Mouse (Mus musculus) midbrain, embryonic 14.5 days (tissue): ENCODE results near the gene Xpo6. TPM values are rescaled to one million over a fixed set of nuclear protein-coding genes. Genes with fewer than 3 reads are reported as not detected.
A peak's percentile ranks its signal among the peaks of the same experiment; 100 is the strongest.

Experiments
- ATAC-seq: fragments of 200-750 bp; cut with Nextera tagmentation; 2 replicates; pipeline ENCODE4 v1.8.0; 2017; ENCODE audit warnings: moderate number of reproducible peaks, moderate library complexity; ENCODE audit not compliant: low FRiP score, low TSS enrichment
- DNase-seq: peaks from one replicate; pipeline ENCODE4 v3.0.0-alpha.2; 2015
- H3K27ac ChIP-seq: fragments of 300-500 bp; sonication (generic); replicated peaks from 2 replicates; pipeline ENCODE4 v1.5.1; 2014; ENCODE audit warnings: mild to moderate bottlenecking, low read depth, low read length, moderate library complexity
- H3K27me3 ChIP-seq: fragments of 300-500 bp; sonication (generic); 2 replicates; pipeline ENCODE4 v1.6.1; 2014; ENCODE audit warnings: low read length, control low read depth, mixed read lengths; ENCODE audit not compliant: control insufficient read depth, insufficient read depth
- H3K36me3 ChIP-seq: fragments of 300-500 bp; sonication (generic); 2 replicates; pipeline ENCODE4 v1.6.1; 2014; ENCODE audit warnings: low read length, control low read depth; ENCODE audit not compliant: control insufficient read depth, insufficient read depth
- H3K4me1 ChIP-seq: fragments of 300-500 bp; sonication (generic); 2 replicates; pipeline ENCODE4 v1.6.1; 2014; ENCODE audit warnings: mild to moderate bottlenecking, antibody characterized with exemption, low read length, control low read depth; ENCODE audit not compliant: control insufficient read depth, insufficient read depth
- H3K4me2 ChIP-seq: fragments of 300-500 bp; sonication (generic); 2 replicates; pipeline ENCODE4 v1.6.1; 2014; ENCODE audit warnings: mild to moderate bottlenecking, low read length, moderate library complexity
- H3K4me3 ChIP-seq: fragments of 300-500 bp; sonication (generic); replicated peaks from 2 replicates; pipeline ENCODE4 v1.5.1; 2014; ENCODE audit warnings: low read depth, low read length
- H3K9ac ChIP-seq: fragments of 300-500 bp; sonication (generic); replicated peaks from 2 replicates; pipeline ENCODE4 v1.6.1; 2014; ENCODE audit warnings: mild to moderate bottlenecking, low read length, moderate library complexity
- H3K9me3 ChIP-seq: fragments of 300-500 bp; sonication (generic); 2 replicates; pipeline ENCODE4 v1.6.1; 2016; ENCODE audit warnings: low read length, control low read depth, mixed read lengths; ENCODE audit not compliant: control insufficient read depth
- WGBS: fragments of 180-500 bp; shearing (Covaris S2); extraction: QIAGEN DNeasy Blood & Tissue Kit; methylation state at CpG from one replicate; pipeline ENCODE4 v1.1.7; 2014; 5-methylcytosine and 5-hydroxymethylcytosine counted together
- polyA plus RNA-seq: library from polyadenylated mRNA; unstranded; fragments of >200 nt; fragmentation: Nextera tagmentation; extraction: Ambion mirVana; gene quantifications from 2 replicates; pipeline ENCODE4 v1.2.1, GENCODE M21; 2014

Gene Xpo6
- polyA plus RNA-seq, 1 experiment from 2014 or later: 64.2 TPM

- Histone ChIP-seq H3K4me2 (no peak overlapping the region), H3K9me3 (no peaks in the 10 kb centered on the region), H3K4me3 (no peak overlapping the region), H3K27ac (no peak overlapping the region), H3K27me3 (peaks cover 15% of the 10 kb centered on the region), H3K9ac (no peak overlapping the region), H3K4me1 (no peaks in the 10 kb centered on the region), H3K36me3 (no peaks in the 10 kb centered on the region)
- 85% methylated on average over 1 of the region's 1 CpGs for WGBS
- ATAC-seq: no peak
- no peak for DNase-seq
Observed at GRCm38 (mm10) chr7:126076935-126077334, 123.4 kb downstream of the Xpo6 start.

- no peak overlapping the region for H3K9ac ChIP-seq
- no peaks in the 10 kb centered on the region for H3K4me1 ChIP-seq
- ATAC-seq (no peak), DNase-seq (no peak)
- no peak overlapping the region for H3K4me2 ChIP-seq
- no peak overlapping the region for H3K4me3 ChIP-seq
- no peaks in the 10 kb centered on the region for H3K9me3 ChIP-seq
- H3K27ac ChIP-seq: no peak overlapping the region
- H3K36me3 ChIP-seq: no peaks in the 10 kb centered on the region
- 80% methylated on average over 9 of the region's 9 CpGs for WGBS
- H3K27me3 ChIP-seq: 0 out of 2 replicates have a peak, but pooled peaks cover 2% of the 10 kb centered on the region
Observed at GRCm38 (mm10) chr7:126075058-126075457, 125.2 kb downstream of the Xpo6 start.

- WGBS: 93% methylated on average over 4 of the region's 4 CpGs
- no peaks in the 10 kb centered on the region for H3K9me3 ChIP-seq
- no peak for DNase-seq
- H3K27me3 ChIP-seq: no peaks in the 10 kb centered on the region
- H3K9ac ChIP-seq: no peak overlapping the region
- no peak overlapping the region for H3K4me2 ChIP-seq
- ATAC-seq: no peak
- no peak overlapping the region for H3K27ac ChIP-seq
- H3K36me3 ChIP-seq: no peaks in the 10 kb centered on the region
- no peak overlapping the region for H3K4me3 ChIP-seq
- no peaks in the 10 kb centered on the region for H3K4me1 ChIP-seq
Observed at GRCm38 (mm10) chr7:126070321-126070720, 130.0 kb downstream of the Xpo6 start.

GRCm38 (mm10) chr7:126066777-126067176 lies 133.5 kb downstream of the Xpo6 start:
- H3K4me1 ChIP-seq: peaks cover 6% of the 10 kb centered on the region; the same call in 1 of the 2 replicates
- DNase-seq: peak; percentile 58
- no peak overlapping the region for H3K4me2 ChIP-seq
- WGBS: 62% methylated on average over 14 of the region's 14 CpGs
- ATAC-seq: no peak
- no peak overlapping the region for H3K4me3 ChIP-seq
- H3K36me3 ChIP-seq: no peaks in the 10 kb centered on the region
- H3K9ac ChIP-seq: no peak overlapping the region
- H3K27me3 ChIP-seq: no peaks in the 10 kb centered on the region
- no peak overlapping the region for H3K27ac ChIP-seq
- no peaks in the 10 kb centered on the region for H3K9me3 ChIP-seq

- Histone ChIP-seq H3K9ac (no peak overlapping the region), H3K4me3 (no peak overlapping the region), H3K9me3 (no peaks in the 10 kb centered on the region), H3K27ac (no peak overlapping the region), H3K4me2 (no peak overlapping the region), H3K4me1 (peaks cover 6% of the 10 kb centered on the region; the same call in 1 of the 2 replicates), H3K27me3 (no peaks in the 10 kb centered on the region), H3K36me3 (no peaks in the 10 kb centered on the region)
- DNase-seq (no peak), ATAC-seq (no peak)
- WGBS: 67% methylated on average over 5 of the region's 5 CpGs
Observed at GRCm38 (mm10) chr7:126065243-126065876, 134.9 kb downstream of the Xpo6 start.

GRCm38 (mm10) chr7:126062228-126062627 lies 138.1 kb downstream of the Xpo6 start:
- no peaks in the 10 kb centered on the region for H3K27me3 ChIP-seq
- H3K9ac ChIP-seq: no peak overlapping the region
- 17% methylated on average over 4 of the region's 4 CpGs for WGBS
- no peak overlapping the region for H3K27ac ChIP-seq
- H3K36me3 ChIP-seq: no peaks in the 10 kb centered on the region
- DNase-seq (peak; percentile 50), ATAC-seq (no peak)
- no peak overlapping the region for H3K4me2 ChIP-seq
- H3K4me3 ChIP-seq: no peak overlapping the region
- H3K4me1 ChIP-seq: peaks cover 13% of the 10 kb centered on the region
- no peaks in the 10 kb centered on the region for H3K9me3 ChIP-seq

GRCm38 (mm10) chr7:126058918-126059317 lies 141.4 kb downstream of the Xpo6 start:
- Histone ChIP-seq H3K27ac (no peak overlapping the region), H3K36me3 (no peaks in the 10 kb centered on the region), H3K4me2 (no peak overlapping the region), H3K4me1 (peaks cover 26% of the 10 kb centered on the region), H3K9me3 (no peaks in the 10 kb centered on the region), H3K27me3 (no peaks in the 10 kb centered on the region), H3K9ac (no peak overlapping the region), H3K4me3 (no peak overlapping the region)
- ATAC-seq (no peak), DNase-seq (peak; percentile 43)
- 52% methylated on average over 7 of the region's 7 CpGs for WGBS

GRCm38 (mm10) chr7:126057332-126057914 lies 142.9 kb downstream of the Xpo6 start:
- Histone ChIP-seq H3K4me1 (peaks cover 32% of the 10 kb centered on the region), H3K9me3 (no peaks in the 10 kb centered on the region), H3K36me3 (no peaks in the 10 kb centered on the region), H3K27me3 (no peaks in the 10 kb centered on the region), H3K27ac (no peak overlapping the region), H3K4me2 (no peak overlapping the region), H3K4me3 (no peak overlapping the region), H3K9ac (no peak overlapping the region)
- DNase-seq (no peak), ATAC-seq (no peak)
- 79% methylated on average over 10 of the region's 10 CpGs for WGBS

GRCm38 (mm10) chr7:126054574-126054973 lies 145.7 kb downstream of the Xpo6 start:
- Histone ChIP-seq H3K4me3 (no peak overlapping the region), H3K4me2 (no peak overlapping the region), H3K27ac (no peak overlapping the region; the same call in 1 of the 2 replicates), H3K9me3 (no peaks in the 10 kb centered on the region), H3K27me3 (no peaks in the 10 kb centered on the region), H3K4me1 (peaks cover 28% of the 10 kb centered on the region), H3K9ac (no peak overlapping the region), H3K36me3 (no peaks in the 10 kb centered on the region)
- ATAC-seq (no peak), DNase-seq (peak; percentile 75)
- 14% methylated on average over 6 of the region's 6 CpGs for WGBS
